Mouse (Mus musculus): ENCODE measurements at regions not wholly inside any gene's neighbourhood (a gene's known extent, or its start where the extent isn't known, plus 50 kb on each side); places are given as distances from the start of the nearest gene placed in this dataset.

DNA sequence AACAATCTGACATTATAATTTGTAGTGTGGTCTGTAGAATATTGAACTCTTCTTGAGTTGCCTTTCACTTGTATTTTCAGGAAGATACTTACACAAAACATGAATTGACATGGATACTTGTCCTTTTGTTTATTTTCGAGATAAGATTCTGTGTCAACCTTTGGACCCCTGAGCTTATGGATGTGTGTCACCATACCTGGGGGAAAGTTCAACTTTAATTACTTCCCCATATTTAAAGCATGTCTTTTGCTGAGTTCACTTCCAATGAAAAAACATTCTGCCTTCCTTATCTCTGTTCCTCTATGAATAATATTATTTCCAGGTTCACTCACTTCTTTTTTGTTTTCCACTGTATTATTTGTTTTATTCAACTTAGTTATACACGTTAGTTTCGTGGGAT is 398.4 kb upstream of the Frg1 start:
- Histone ChIP-seq H3K4me3 (ENCODE audit: control insufficient read depth in 1 of 2, insufficient read depth in 1 of 2, low read depth in 2 of 2, low read length in 2 of 2) (no peak overlapping the region), H3K27ac (ENCODE audit: control insufficient read depth, low read depth, low read length) (no peak overlapping the region), H3K4me1 (ENCODE audit: control insufficient read depth in 1 of 2, insufficient read depth in 2 of 2, low read length in 2 of 2) (no peaks in the 10 kb centered on the region), H3K9ac (ENCODE audit: control insufficient read depth, low read depth, low read length, poor library complexity, severe bottlenecking) (no peak overlapping the region), H3K79me2 (ENCODE audit: control insufficient read depth, insufficient read depth, low read length, poor library complexity) (no peaks in the 10 kb centered on the region), H3K36me3 (ENCODE audit: control insufficient read depth in 1 of 2, insufficient read depth in 2 of 2, low read length in 2 of 2) (no peaks in the 10 kb centered on the region), H3K9me3 (replicated peaks; ENCODE audit: insufficient read depth, low read length) (no peaks in the 10 kb centered on the region), H3K27me3 (ENCODE audit: control insufficient read depth in 1 of 2, insufficient read depth in 2 of 2, low read length in 2 of 2) (no peaks in the 10 kb centered on the region)
- no peak for DNase-seq (ENCODE audit: low read depth, low spot score)
- TF ChIP-seq ZC3H11A (IDR thresholded peaks at IDR 0.05; ENCODE audit: low read depth, low read length) (no peak), SIN3A (IDR thresholded peaks at IDR 0.05; ENCODE audit: low read length) (no peak), RCOR1 (IDR thresholded peaks at IDR 0.05; ENCODE audit: low read depth, low read length) (no peak), UBTF (IDR thresholded peaks at IDR 0.05; ENCODE audit: borderline replicate concordance, insufficient read depth, low read depth, low read length) (no peak), NELFE (IDR thresholded peaks at IDR 0.05; ENCODE audit: low read depth, low read length) (no peak), CTCF (IDR thresholded peaks at IDR 0.05 in 2 of 3, conservative IDR thresholded peaks at IDR 0.05 in 1 of 3; ENCODE audit: control insufficient read depth in 1 of 3, insufficient read depth in 1 of 3, low read depth in 2 of 3, low read length in 3 of 3, poor library complexity in 1 of 3, severe bottlenecking in 1 of 3) (no peak), GABPA (IDR thresholded peaks at IDR 0.05; ENCODE audit: low read depth, low read length) (no peak), ZNF384 (IDR thresholded peaks at IDR 0.05; ENCODE audit: low read depth, low read length) (no peak), CHD2 (IDR thresholded peaks at IDR 0.05; ENCODE audit: low read length) (no peak), SMC3 (IDR thresholded peaks at IDR 0.05; ENCODE audit: low read depth, low read length) (no peak), MAFK (IDR thresholded peaks at IDR 0.05; ENCODE audit: borderline replicate concordance, low read depth, low read length) (no peak), JUND (IDR thresholded peaks at IDR 0.05; ENCODE audit: low read depth, low read length) (no peak), ETS1 (IDR thresholded peaks at IDR 0.05; ENCODE audit: low read depth, low read length) (no peak), E2F4 (IDR thresholded peaks at IDR 0.05; ENCODE audit: borderline replicate concordance, low read depth, low read length) (no peak), KAT2A (conservative IDR thresholded peaks at IDR 0.05; ENCODE audit: low read depth, low read length) (no peak), MAX (IDR thresholded peaks at IDR 0.05; ENCODE audit: low read length) (no peak), TCF12 (IDR thresholded peaks at IDR 0.05; ENCODE audit: low read depth, low read length) (no peak), ZMIZ1 (IDR thresholded peaks at IDR 0.05; ENCODE audit: low read depth, low read length) (no peak), TAL1 (IDR thresholded peaks at IDR 0.05; ENCODE audit: low read length) (no peak)

DNA sequence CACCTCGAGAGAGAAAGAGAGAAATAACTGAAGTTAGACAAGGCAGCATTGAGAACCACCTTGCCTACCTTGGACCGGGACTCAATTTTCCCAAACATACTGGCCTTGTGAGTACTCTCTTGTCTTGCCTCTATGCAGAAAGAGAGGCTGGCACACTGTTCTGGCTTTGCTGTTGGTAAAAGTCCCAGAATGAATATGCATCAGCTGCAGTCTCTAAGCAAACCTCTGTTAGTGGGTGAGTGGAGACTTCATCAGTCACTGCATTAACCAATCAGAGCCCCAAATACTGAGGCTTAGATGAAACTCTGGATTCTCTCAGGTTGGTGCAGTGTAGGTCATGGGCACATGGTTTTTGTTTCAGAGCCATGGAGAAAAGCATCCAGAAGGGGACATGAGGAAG is 378.8 kb upstream of the Frg1 start:
- H3K79me2 ChIP-seq (ENCODE audit: control insufficient read depth, insufficient read depth, low read length, poor library complexity), result no peaks in the 10 kb centered on the region
- DNase-seq (ENCODE audit: low read depth, low spot score), result no peak
- no peaks in the 10 kb centered on the region for H3K36me3 ChIP-seq (ENCODE audit: control insufficient read depth in 1 of 2, insufficient read depth in 2 of 2, low read length in 2 of 2)
- no peak overlapping the region for H3K9ac ChIP-seq (ENCODE audit: control insufficient read depth, low read depth, low read length, poor library complexity, severe bottlenecking)
- no peak overlapping the region for H3K4me3 ChIP-seq (ENCODE audit: control insufficient read depth in 1 of 2, insufficient read depth in 1 of 2, low read depth in 2 of 2, low read length in 2 of 2)
- no peak overlapping the region for H3K27ac ChIP-seq (ENCODE audit: control insufficient read depth, low read depth, low read length)
- TF ChIP-seq MXI1 (IDR thresholded peaks at IDR 0.05; ENCODE audit: low read depth, low read length), result no peak
- TF ChIP-seq ZMIZ1 (IDR thresholded peaks at IDR 0.05; ENCODE audit: low read depth, low read length), result no peak
- TF ChIP-seq GATA1 (IDR thresholded peaks at IDR 0.05; ENCODE audit: low read depth, low read length), result no peak
- no peak for TF ChIP-seq CHD2 (IDR thresholded peaks at IDR 0.05; ENCODE audit: low read length)
- TF ChIP-seq GABPA (IDR thresholded peaks at IDR 0.05; ENCODE audit: low read depth, low read length), result no peak
- no peak for TF ChIP-seq E2F4 (IDR thresholded peaks at IDR 0.05; ENCODE audit: borderline replicate concordance, low read depth, low read length)
- no peak for TF ChIP-seq NRF1 (IDR thresholded peaks at IDR 0.05; ENCODE audit: insufficient read depth, low read depth, low read length, poor library complexity, severe bottlenecking)
- TF ChIP-seq MAFK (IDR thresholded peaks at IDR 0.05; ENCODE audit: borderline replicate concordance, low read depth, low read length), result no peak
- no peak for TF ChIP-seq UBTF (IDR thresholded peaks at IDR 0.05; ENCODE audit: borderline replicate concordance, insufficient read depth, low read depth, low read length)
- no peak for TF ChIP-seq TCF12 (IDR thresholded peaks at IDR 0.05; ENCODE audit: low read depth, low read length)
- no peak for TF ChIP-seq CHD1 (IDR thresholded peaks at IDR 0.05; ENCODE audit: low read depth, low read length)
- TF ChIP-seq NELFE (IDR thresholded peaks at IDR 0.05; ENCODE audit: low read depth, low read length), result no peak
- H3K4me1 ChIP-seq (ENCODE audit: control insufficient read depth in 1 of 2, insufficient read depth in 2 of 2, low read length in 2 of 2), result no peaks in the 10 kb centered on the region
- no peaks in the 10 kb centered on the region for H3K27me3 ChIP-seq (ENCODE audit: control insufficient read depth in 1 of 2, insufficient read depth in 2 of 2, low read length in 2 of 2)
- H3K9me3 ChIP-seq (replicated peaks; ENCODE audit: insufficient read depth, low read length), result no peaks in the 10 kb centered on the region
